Mouse (Mus musculus): ENCODE data around the gene Rsg1.

The Rsg1 gene

GRCm38 (mm10) chr4:141274485-141275341 lies 61.0 kb downstream of the Rsg1 start:
- no peak for DNase-seq (ENCODE audit: low spot score in 2 of 2)

All from urinary bladder, postnatal 4 days (tissue).